Mouse (Mus musculus) heart, adult 2 months (tissue): Measurements from ENCODE around the gene Kazald1.

Experiments used
- EP300 ChIP-seq: fragments of 200-500 bp; IDR thresholded peaks from 2 replicates; pipeline ENCODE4 v1.6.1; 2011; ENCODE audit warnings: low read depth, low read length, control low read depth; ENCODE audit not compliant: insufficient read depth
- POLR2A ChIP-seq: fragments of 200-500 bp; IDR thresholded peaks from 2 replicates; pipeline ENCODE4 v1.6.1; 2011; ENCODE audit warnings: mild to moderate bottlenecking, low read depth, low read length, control low read depth; ENCODE audit not compliant: insufficient read depth

- TF ChIP-seq POLR2A = no peak
- TF ChIP-seq EP300 = no peak
These were observed 7.9 kb upstream of the Kazald1 start for GRCm38 (mm10) chr19:45067170-45067569.
